Mouse (Mus musculus) gastrocnemius, postnatal 4 days (tissue): Measurements from ENCODE around the gene Macrod2. TPM values are rescaled to one million over a fixed set of nuclear protein-coding genes. Genes with fewer than 3 reads are reported as not detected.

Source experiments
- DNase-seq, 2 experiments: peaks; one replicate each; pipeline ENCODE4 v3.0.0; 2021 to 2022; ENCODE audit warnings: low spot score in 2 of 2, mixed read lengths in 2 of 2
- total RNA-seq, 2 experiments: library from RNA; stranded (reverse); gene quantifications; 2 replicates each; pipeline ENCODE4 v1.2.3; 2021

Gene Macrod2
- total RNA-seq, 2 experiments from 2014 or later = 17.3 to 17.4 TPM

GRCm38 (mm10) chr2:141286110-141286747 is 891.1 kb downstream of the Macrod2 start:
- no peak for DNase-seq

- DNase-seq = no peak
Observed at GRCm38 (mm10) chr2:141288494-141288893, 893.4 kb downstream of the Macrod2 start.

GRCm38 (mm10) chr2:141289059-141289713 is 894.1 kb downstream of the Macrod2 start:
- no peak for DNase-seq

DNA sequence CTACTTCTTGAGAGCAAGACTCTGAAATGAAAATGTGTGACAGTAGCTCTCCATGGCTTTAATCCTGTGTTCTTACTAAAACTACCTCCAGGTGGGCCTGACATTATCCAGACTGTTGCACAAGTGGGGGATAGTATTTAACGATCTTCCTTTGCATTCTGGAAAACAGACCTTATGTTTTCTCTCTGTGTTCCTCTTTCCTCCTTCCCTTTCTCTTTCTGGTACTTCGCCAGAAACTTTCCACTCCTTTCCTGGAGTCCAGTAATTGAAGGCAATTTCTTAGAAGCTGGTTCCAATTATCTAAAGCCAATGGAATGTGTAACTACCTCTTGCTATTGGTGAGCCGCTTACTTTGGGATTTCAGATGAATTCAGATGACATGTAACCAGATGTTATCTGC is 897.7 kb downstream of the Macrod2 start:
- no peak for DNase-seq

GRCm38 (mm10) chr2:141299168-141299567 is 904.1 kb downstream of the Macrod2 start:
- DNase-seq = no peak

DNA sequence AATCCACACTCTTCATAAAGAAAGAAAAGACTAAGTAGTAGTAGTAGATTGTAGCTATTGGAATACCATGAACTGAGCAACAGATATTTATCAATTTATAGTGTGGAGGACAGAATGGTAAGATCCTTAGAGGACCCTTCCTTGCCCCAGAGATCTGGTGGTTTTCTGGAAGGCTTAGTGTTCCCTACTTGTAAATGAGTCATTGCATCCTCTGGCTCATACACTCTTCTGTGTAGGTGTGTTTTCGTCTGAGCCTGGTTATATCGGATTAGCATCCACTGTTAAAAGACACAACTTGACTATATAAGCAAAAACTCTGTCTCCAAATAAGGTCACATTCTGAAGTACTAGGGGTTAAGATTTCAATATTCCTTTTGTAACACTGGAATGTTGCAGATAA is 905.9 kb downstream of the Macrod2 start:
- no peak for DNase-seq

DNA sequence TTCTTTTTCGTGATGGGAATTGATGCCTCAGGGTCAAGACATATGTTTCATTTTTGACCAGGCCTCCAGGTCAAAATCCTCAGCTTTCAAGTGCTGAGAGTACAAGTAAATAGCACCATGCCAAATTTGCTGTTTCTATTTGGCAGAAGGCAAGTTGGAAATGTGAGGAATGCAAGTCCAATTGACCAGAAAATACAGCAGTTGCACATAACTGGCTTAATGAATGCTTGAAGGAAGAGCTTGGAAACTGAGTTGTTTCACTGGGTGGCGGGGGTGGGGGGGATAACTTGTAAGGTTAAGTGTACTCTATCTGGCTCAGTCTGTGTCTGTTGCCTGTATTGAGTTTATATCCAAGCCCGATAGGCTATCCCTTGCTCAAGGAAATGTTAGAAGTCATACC is 913.3 kb downstream of the Macrod2 start:
- DNase-seq = no peak

GRCm38 (mm10) chr2:141312136-141312948 is 917.2 kb downstream of the Macrod2 start:
- peak in 1 of 2 experiments; percentile 14 for DNase-seq

GRCm38 (mm10) chr2:141315349-141315748 is 920.2 kb downstream of the Macrod2 start:
- no peak for DNase-seq

DNA sequence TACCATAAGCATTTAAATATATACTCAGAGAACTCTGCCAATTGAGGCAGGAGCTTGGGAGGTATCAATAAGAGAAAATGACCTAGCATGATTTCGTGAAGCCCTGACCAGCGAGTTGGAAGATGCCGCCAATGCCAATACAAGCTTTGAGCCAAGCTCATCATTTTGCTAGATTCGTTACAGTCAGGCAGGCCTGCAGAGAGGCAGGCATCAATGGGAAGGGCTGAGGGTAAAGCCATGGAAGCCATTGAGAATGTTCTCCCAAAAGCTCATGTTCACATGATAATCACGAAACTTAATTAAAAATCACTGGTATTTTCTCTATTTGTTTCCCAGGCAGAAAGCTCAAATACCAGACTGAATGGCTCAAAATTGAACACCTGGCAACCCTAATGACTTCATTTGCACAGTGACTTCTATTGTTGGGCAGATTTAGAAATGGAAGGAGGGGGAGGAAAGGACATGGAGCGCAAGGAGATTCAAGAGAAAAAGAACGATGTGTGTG is 928.9 kb downstream of the Macrod2 start:
- no peak for DNase-seq

DNA sequence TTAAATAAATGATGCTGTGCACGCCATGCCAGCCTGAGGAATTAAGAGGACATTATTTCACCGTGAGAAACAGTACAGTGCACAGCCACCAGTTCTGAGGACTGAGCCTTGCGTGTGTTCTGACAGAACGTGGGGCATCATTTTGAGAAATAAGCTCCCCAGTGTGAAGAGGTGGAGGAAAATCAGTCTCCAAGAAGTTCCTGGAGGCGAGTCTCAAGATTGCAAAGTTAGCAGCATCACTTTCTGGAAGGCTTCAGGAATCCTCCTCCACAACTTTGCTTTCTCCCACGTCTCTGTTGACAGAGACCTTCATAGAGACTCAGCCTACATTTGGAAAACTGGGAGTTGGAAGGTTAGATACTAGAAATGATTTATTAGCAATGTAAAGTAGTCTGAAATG is 932.2 kb downstream of the Macrod2 start:
- no peak for DNase-seq

DNA sequence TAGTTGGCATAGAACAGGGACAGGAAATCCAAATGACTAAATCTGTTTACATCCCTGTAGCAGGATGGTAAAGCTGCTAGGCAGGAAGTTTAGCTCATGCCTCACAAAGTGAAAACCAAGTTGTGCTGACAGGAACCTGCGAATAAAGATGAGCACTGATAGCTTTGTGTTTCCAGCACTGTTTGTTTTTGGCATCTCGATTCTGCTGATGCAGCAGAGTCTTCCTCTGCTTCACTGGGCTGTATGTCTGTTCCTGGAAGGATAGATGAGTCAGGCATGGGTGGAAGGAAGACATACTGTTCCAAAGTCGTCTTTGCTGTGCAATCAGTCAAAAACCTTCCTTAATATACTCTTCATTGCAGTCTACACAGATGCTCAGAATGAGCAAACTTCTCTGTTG is 942.6 kb downstream of the Macrod2 start:
- no peak for DNase-seq

- no peak for DNase-seq
Observed at GRCm38 (mm10) chr2:141343988-141344535, 949.0 kb downstream of the Macrod2 start.

DNA sequence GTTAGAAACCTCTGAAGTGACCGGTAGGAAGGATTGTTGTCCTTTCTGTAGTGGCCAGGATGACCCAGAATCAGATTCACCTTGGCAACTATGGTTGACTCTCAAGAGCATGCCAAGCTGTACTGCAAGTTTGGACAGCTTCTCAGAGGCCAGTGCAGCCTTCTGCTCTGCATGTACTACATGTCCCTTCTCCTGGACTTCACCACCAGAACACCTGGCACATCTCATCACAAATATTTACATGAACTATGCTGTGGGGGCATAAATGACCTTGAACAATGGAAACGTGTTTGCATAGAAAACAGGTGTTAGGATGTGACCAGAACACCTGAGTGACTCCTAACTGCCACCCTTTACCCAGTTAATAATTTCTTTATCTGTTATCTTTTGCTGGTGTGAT is 957.5 kb downstream of the Macrod2 start:
- DNase-seq = no peak

GRCm38 (mm10) chr2:141388632-141389031 is 993.5 kb downstream of the Macrod2 start:
- no peak for DNase-seq

GRCm38 (mm10) chr2:141391229-141391628 is 996.1 kb downstream of the Macrod2 start:
- DNase-seq = no peak

DNA sequence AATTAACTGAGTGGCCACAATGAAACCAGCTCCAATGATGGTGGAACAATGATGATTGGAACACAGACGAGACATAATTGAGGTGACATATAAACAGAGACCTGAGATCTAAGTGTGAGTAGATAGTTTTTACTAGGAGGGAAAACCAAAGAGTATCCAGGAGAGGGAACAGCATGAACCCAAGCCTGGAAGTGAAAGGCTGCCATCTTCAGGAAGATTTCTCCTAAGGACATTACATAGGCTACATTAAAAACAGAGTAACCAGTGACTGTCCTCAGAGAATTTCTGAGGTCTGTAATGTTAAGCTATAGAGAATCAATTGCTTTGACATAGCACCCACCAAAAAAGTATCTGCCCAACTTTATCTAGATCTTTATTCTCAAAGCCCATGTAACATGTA is 999.7 kb downstream of the Macrod2 start:
- DNase-seq = no peak

DNA sequence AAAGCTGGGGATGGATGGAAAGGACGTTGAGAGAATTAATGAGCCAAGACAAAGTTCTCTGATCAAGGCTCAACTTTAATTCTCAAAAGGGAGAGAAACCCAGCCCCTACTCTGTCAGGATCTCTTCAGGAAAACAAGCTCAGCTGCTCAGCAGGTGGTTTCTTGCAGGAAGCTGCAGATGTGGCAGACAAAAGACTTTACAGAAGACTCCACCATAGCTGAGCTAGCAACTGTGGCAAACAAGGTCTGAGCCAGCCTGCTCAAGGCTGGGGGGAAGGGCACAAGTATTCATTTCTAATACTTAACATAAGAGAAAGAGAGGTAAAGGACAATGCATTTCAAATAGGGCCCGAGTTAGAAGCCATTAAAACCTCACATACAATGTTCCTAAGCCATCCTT is 1013.7 kb downstream of the Macrod2 start:
- DNase-seq = no peak

DNA sequence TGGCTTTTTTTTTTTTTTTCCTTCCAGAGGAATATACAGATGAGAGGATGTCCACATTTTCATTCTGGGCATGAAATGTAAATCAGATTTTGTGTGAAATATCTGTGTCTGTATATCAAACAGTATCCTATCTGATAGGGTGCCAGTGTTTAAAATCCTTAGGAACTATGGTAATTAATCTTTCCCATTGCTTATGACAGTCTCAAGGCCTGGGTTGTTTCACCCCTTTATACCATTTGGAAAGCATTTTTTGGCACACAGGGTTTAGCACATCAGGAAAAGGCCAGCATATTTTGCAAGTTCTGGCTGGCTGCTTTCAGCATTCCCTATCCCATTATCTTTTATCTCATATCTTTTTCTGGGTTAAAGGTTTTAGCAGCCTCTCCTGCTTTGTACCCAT is 1021.3 kb downstream of the Macrod2 start:
- DNase-seq = no peak

GRCm38 (mm10) chr2:141416855-141417544 is 1021.9 kb downstream of the Macrod2 start:
- no peak for DNase-seq

DNA sequence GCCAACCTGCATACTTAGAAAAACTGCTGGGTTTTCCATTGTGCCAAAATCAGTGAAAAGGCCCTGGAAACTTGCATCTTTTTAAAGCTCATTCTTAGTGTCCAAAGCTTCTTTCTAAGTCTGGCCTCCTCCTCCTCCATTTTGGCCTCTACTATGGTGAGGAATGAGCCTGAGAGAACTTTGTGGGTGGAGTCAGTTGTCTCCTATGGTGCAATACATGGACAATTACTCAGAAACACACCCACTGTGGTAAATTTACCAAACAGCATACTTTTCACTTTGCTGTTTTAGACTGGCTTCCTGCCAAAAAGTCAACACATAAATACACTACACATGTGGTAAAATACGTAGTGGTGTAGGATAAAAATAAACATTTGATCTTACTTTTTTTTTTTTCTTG is 1024.7 kb downstream of the Macrod2 start:
- no peak for DNase-seq
